Mouse (Mus musculus) forebrain, embryonic 12.5 days (tissue): Measurements from ENCODE around the gene Kif3a. TPM values are rescaled to one million over a fixed set of nuclear protein-coding genes. Genes with fewer than 3 reads are reported as not detected.

Experiments
- ATAC-seq: fragments of 200-750 bp; cut with Nextera tagmentation; 2 replicates; pipeline ENCODE4 v1.8.0; 2017; ENCODE audit warnings: moderate TSS enrichment; ENCODE audit not compliant: low FRiP score
- H3K27ac ChIP-seq: fragments of 300-500 bp; sonication (generic); 2 replicates; pipeline ENCODE4 v1.5.1; 2016; ENCODE audit warnings: mild to moderate bottlenecking
- H3K27me3 ChIP-seq: fragments of 300-500 bp; sonication (generic); 2 replicates; pipeline ENCODE4 v1.6.1; 2016; ENCODE audit warnings: mild to moderate bottlenecking
- H3K36me3 ChIP-seq: fragments of 300-500 bp; sonication (generic); replicated peaks from 2 replicates; pipeline ENCODE4 v1.6.1; 2016; ENCODE audit warnings: mild to moderate bottlenecking
- H3K4me1 ChIP-seq: fragments of 300-500 bp; sonication (generic); 2 replicates; pipeline ENCODE4 v1.6.1; 2016
- H3K4me2 ChIP-seq: fragments of 300-500 bp; sonication (generic); 2 replicates; pipeline ENCODE4 v1.6.1; 2016; ENCODE audit warnings: mild to moderate bottlenecking, moderate library complexity
- H3K4me3 ChIP-seq: fragments of 300-500 bp; sonication (generic); replicated peaks from 2 replicates; pipeline ENCODE4 v1.5.1; 2016; ENCODE audit warnings: mild to moderate bottlenecking
- H3K9ac ChIP-seq: fragments of 300-500 bp; sonication (generic); 2 replicates; pipeline ENCODE4 v1.6.1; 2016; ENCODE audit warnings: mild to moderate bottlenecking
- H3K9me3 ChIP-seq: fragments of 300-500 bp; sonication (generic); 2 replicates; pipeline ENCODE4 v1.6.1; 2016
- WGBS: fragments of 180-500 bp; shearing (Covaris S2); methylation state at CpG from one replicate; pipeline ENCODE4 v1.1.7; 2016; 5-methylcytosine and 5-hydroxymethylcytosine counted together
- polyA plus RNA-seq: library from polyadenylated mRNA; unstranded; fragments of >200 nt; fragmentation: Nextera tagmentation; extraction: Ambion mirVana; gene quantifications from 2 replicates; pipeline ENCODE4 v1.2.1, GENCODE M21; 2016

Gene Kif3a
- polyA plus RNA-seq, 1 experiment from 2014 or later = 120 TPM

- ATAC-seq = no peak
- Histone ChIP-seq H3K36me3 (no peaks in the 10 kb centered on the region), H3K4me3 (no peak overlapping the region), H3K4me1 (peaks cover 14% of the 10 kb centered on the region), H3K9me3 (no peaks in the 10 kb centered on the region), H3K4me2 (no peak overlapping the region), H3K27me3 (peaks cover 33% of the 10 kb centered on the region), H3K9ac (no peak overlapping the region), H3K27ac (no peak overlapping the region)
- 23% methylated on average over 21 of the region's 21 CpGs for WGBS
Measured at GRCm38 (mm10) chr11:53637046-53637802, 70.0 kb downstream of the Kif3a start.

- Histone ChIP-seq H3K27me3 (peaks cover 33% of the 10 kb centered on the region), H3K27ac (no peak overlapping the region), H3K36me3 (no peaks in the 10 kb centered on the region), H3K9ac (no peak overlapping the region), H3K4me3 (no peak overlapping the region), H3K4me2 (no peak overlapping the region), H3K9me3 (no peaks in the 10 kb centered on the region), H3K4me1 (peaks cover 14% of the 10 kb centered on the region)
- 81% methylated on average over 10 of the region's 10 CpGs for WGBS
- no peak for ATAC-seq
Measured at GRCm38 (mm10) chr11:53637803-53638260, 70.7 kb downstream of the Kif3a start.

- Histone ChIP-seq H3K27ac (no peak overlapping the region), H3K9ac (no peak overlapping the region), H3K4me1 (no peaks in the 10 kb centered on the region), H3K4me2 (no peak overlapping the region), H3K4me3 (no peak overlapping the region), H3K27me3 (peaks cover under 1% of the 10 kb centered on the region; the same call in 1 of the 2 replicates), H3K9me3 (no peaks in the 10 kb centered on the region), H3K36me3 (no peaks in the 10 kb centered on the region)
- no peak for ATAC-seq
- WGBS = 80% methylated on average over 12 of the region's 12 CpGs
Measured at GRCm38 (mm10) chr11:53642744-53643279, 75.6 kb downstream of the Kif3a start.

GRCm38 (mm10) chr11:53644017-53644416, 76.8 kb downstream of the Kif3a start:
- Histone ChIP-seq H3K4me3 (no peak overlapping the region), H3K9me3 (no peaks in the 10 kb centered on the region), H3K4me1 (no peaks in the 10 kb centered on the region), H3K36me3 (no peaks in the 10 kb centered on the region; the same call in 1 of the 2 replicates), H3K9ac (no peak overlapping the region), H3K27me3 (no peaks in the 10 kb centered on the region), H3K4me2 (no peak overlapping the region), H3K27ac (no peak overlapping the region)
- 77% methylated on average over 5 of the region's 5 CpGs for WGBS
- no peak for ATAC-seq

- Histone ChIP-seq H3K27me3 (no peaks in the 10 kb centered on the region), H3K27ac (no peak overlapping the region), H3K9me3 (no peaks in the 10 kb centered on the region), H3K36me3 (peaks cover 51% of the 10 kb centered on the region), H3K4me1 (no peaks in the 10 kb centered on the region), H3K4me3 (no peak overlapping the region), H3K4me2 (no peak overlapping the region), H3K9ac (no peak overlapping the region)
- ATAC-seq = no peak
- WGBS = 97% methylated on average over 4 of the region's 4 CpGs
Measured at GRCm38 (mm10) chr11:53651441-53651840, 84.3 kb downstream of the Kif3a start.

Other genes starting within 250 kb of the Kif3a start
- gene Zcchc10, start 242.7 kb upstream of the Kif3a start, polyA plus RNA-seq = 17.3 and 17.4 TPM in 2 replicates
- gene Aff4, start 216.5 kb upstream of the Kif3a start, polyA plus RNA-seq = 66.9 and 77.6 TPM in 2 replicates
- gene Leap2, start 144.2 kb upstream of the Kif3a start, polyA plus RNA-seq = 0.70 TPM in 1 of 2 replicates, not detected in the other
- 538 and 578 TPM in 2 replicates for gene Uqcrq, start 136.5 kb upstream of the Kif3a start, polyA plus RNA-seq
- gene Gdf9, start 136.4 kb upstream of the Kif3a start, polyA plus RNA-seq = 2.0 and 2.8 TPM in 2 replicates
- gene Gm10447, start 110.3 kb upstream of the Kif3a start, polyA plus RNA-seq = 0.13 and 0.14 TPM in 2 replicates
- 1.8 and 2.0 TPM in 2 replicates for gene Shroom1, start 110.2 kb upstream of the Kif3a start, polyA plus RNA-seq
- not detected in 2 replicates for gene Gm9837, start 96.9 kb upstream of the Kif3a start, polyA plus RNA-seq
- 0.29 TPM in 1 of 2 replicates, not detected in the other for gene Gm9945, start 87.2 kb upstream of the Kif3a start, polyA plus RNA-seq
- 1.1 and 1.6 TPM in 2 replicates for gene Sowaha, start 87.1 kb upstream of the Kif3a start, polyA plus RNA-seq
- gene Sept8, start 48.1 kb upstream of the Kif3a start, polyA plus RNA-seq = 22.5 and 23.7 TPM in 2 replicates
- 1.4 and 2.6 TPM in 2 replicates for gene Il4, start 51.3 kb downstream of the Kif3a start, polyA plus RNA-seq
- gene Il13, start 67.3 kb downstream of the Kif3a start, polyA plus RNA-seq = not detected in 2 replicates
- 23.4 and 24.6 TPM in 2 replicates for gene Rad50, start 139.9 kb downstream of the Kif3a start, polyA plus RNA-seq
- not detected in 2 replicates for gene Il5, start 153.4 kb downstream of the Kif3a start, polyA plus RNA-seq
- gene Irf1, start 202.6 kb downstream of the Kif3a start, polyA plus RNA-seq = 3.6 and 3.9 TPM in 2 replicates
- gene Gm17334, start 205.8 kb downstream of the Kif3a start, polyA plus RNA-seq = not detected in 2 replicates